Mouse (Mus musculus) kidney, postnatal 0 days (tissue): ENCODE data around the gene Cyp4f15. TPM values are rescaled to one million over a fixed set of nuclear protein-coding genes. Genes with fewer than 3 reads are reported as not detected.
A peak's percentile ranks its signal among the peaks of the same experiment; 100 is the strongest.

Experiments used
- ATAC-seq: fragments of 200-750 bp; cut with Nextera tagmentation; replicated peaks from 2 replicates; pipeline ENCODE4 v1.8.0; 2017; ENCODE audit warnings: low read depth, moderate number of reproducible peaks, moderate TSS enrichment, moderate library complexity; ENCODE audit not compliant: low FRiP score
- DNase-seq: peaks from one replicate; pipeline ENCODE4 v3.0.0-alpha.2; 2016; ENCODE audit warnings: low spot score
- H3K27ac ChIP-seq: fragments of 300-500 bp; sonication (generic); 2 replicates; pipeline ENCODE4 v1.5.1; 2014; ENCODE audit warnings: mild to moderate bottlenecking
- H3K27me3 ChIP-seq: fragments of 300-500 bp; sonication (generic); 2 replicates; pipeline ENCODE4 v1.6.1; 2014; ENCODE audit warnings: low read length, mixed read lengths; ENCODE audit not compliant: insufficient read depth
- H3K36me3 ChIP-seq: fragments of 300-500 bp; sonication (generic); 2 replicates; pipeline ENCODE4 v1.6.1; 2014; ENCODE audit warnings: low read length, mixed read lengths; ENCODE audit not compliant: insufficient read depth
- H3K4me1 ChIP-seq: fragments of 300-500 bp; sonication (generic); replicated peaks from 2 replicates; pipeline ENCODE4 v1.6.1; 2014; ENCODE audit warnings: antibody characterized with exemption, low read length, mixed read lengths; ENCODE audit not compliant: insufficient read depth
- H3K4me2 ChIP-seq: fragments of 300-500 bp; sonication (generic); 2 replicates; pipeline ENCODE4 v1.6.1; 2014; ENCODE audit warnings: mild to moderate bottlenecking, low read length, moderate library complexity, mixed read lengths
- H3K4me3 ChIP-seq: fragments of 300-500 bp; sonication (generic); replicated peaks from 2 replicates; pipeline ENCODE4 v1.5.1; 2014; ENCODE audit warnings: low read depth, low read length
- H3K9ac ChIP-seq: fragments of 300-500 bp; sonication (generic); 2 replicates; pipeline ENCODE4 v1.6.1; 2014; ENCODE audit warnings: low read depth, low read length
- H3K9me3 ChIP-seq: fragments of 300-500 bp; sonication (generic); replicated peaks from 2 replicates; pipeline ENCODE4 v1.6.1; 2016; ENCODE audit warnings: low read length, inconsistent platforms, mixed read lengths
- CTCF ChIP-seq: IDR thresholded peaks from 2 replicates; pipeline ENCODE4 v1.5.1; 2016; ENCODE audit warnings: antibody characterized with exemption, low read depth, mild to moderate bottlenecking, moderate library complexity
- WGBS: fragments of 180-500 bp; shearing (Covaris S2); extraction: QIAGEN DNeasy Blood & Tissue Kit; methylation state at CpG from one replicate; pipeline ENCODE4 v1.1.7; 2014; 5-methylcytosine and 5-hydroxymethylcytosine counted together
- polyA plus RNA-seq: library from polyadenylated mRNA; unstranded; fragments of >200 nt; fragmentation: Nextera tagmentation; extraction: Ambion mirVana; gene quantifications from 2 replicates; pipeline ENCODE4 v1.2.1, GENCODE M21; 2015

Cyp4f15 gene
- polyA plus RNA-seq = 0.39 and 0.47 TPM in 2 replicates

- WGBS = 41% methylated on average over 7 of the region's 7 CpGs
- H3K9me3 ChIP-seq = no peaks in the 10 kb centered on the region
- no peaks in the 10 kb centered on the region for H3K27me3 ChIP-seq
- no peaks in the 10 kb centered on the region for H3K36me3 ChIP-seq
- H3K27ac ChIP-seq = no peak within 1 kb of the TSS
- no peak for TF ChIP-seq CTCF
- ATAC-seq = no peak
- DNase-seq = no peak
- H3K4me1 ChIP-seq = no peaks in the 10 kb centered on the region
- H3K9ac ChIP-seq = no peak within 1 kb of the TSS
- no peak within 1 kb of the TSS for H3K4me3 ChIP-seq
- no peak within 1 kb of the TSS for H3K4me2 ChIP-seq
Observed at GRCm38 (mm10) chr17:32685048-32685750, at the start of gene Cyp4f15. TSS of gene Cyp4f15 (plus strand) at chr17:32685627.

GRCm38 (mm10) chr17:32636341-32636740, 49.1 kb upstream of the Cyp4f15 start:
- no peak overlapping the region for H3K27ac ChIP-seq
- H3K36me3 ChIP-seq = no peaks in the 10 kb centered on the region
- H3K9me3 ChIP-seq = no peaks in the 10 kb centered on the region
- no peak overlapping the region for H3K4me2 ChIP-seq
- DNase-seq = peak; percentile 7
- no peaks in the 10 kb centered on the region for H3K4me1 ChIP-seq
- 51% methylated on average over 3 of the region's 3 CpGs for WGBS
- ATAC-seq = no peak
- no peak overlapping the region for H3K4me3 ChIP-seq
- TF ChIP-seq CTCF = no peak
- no peak overlapping the region for H3K9ac ChIP-seq
- H3K27me3 ChIP-seq = no peaks in the 10 kb centered on the region

- 79% methylated on average over 2 of the region's 2 CpGs for WGBS
- Histone ChIP-seq H3K9me3 (no peaks in the 10 kb centered on the region), H3K27ac (no peak overlapping the region), H3K27me3 (no peaks in the 10 kb centered on the region), H3K4me3 (no peak overlapping the region), H3K36me3 (no peaks in the 10 kb centered on the region), H3K9ac (no peak overlapping the region), H3K4me1 (no peaks in the 10 kb centered on the region), H3K4me2 (no peak overlapping the region)
- DNase-seq = no peak
- TF ChIP-seq CTCF = no peak
- no peak for ATAC-seq
Observed at GRCm38 (mm10) chr17:32637151-32637550, 48.3 kb upstream of the Cyp4f15 start.

- 87% methylated on average over 4 of the region's 4 CpGs for WGBS
- no peak for TF ChIP-seq CTCF
- Histone ChIP-seq H3K9ac (no peak overlapping the region), H3K9me3 (no peaks in the 10 kb centered on the region), H3K4me3 (no peak overlapping the region), H3K27ac (no peak overlapping the region), H3K27me3 (no peaks in the 10 kb centered on the region), H3K36me3 (no peaks in the 10 kb centered on the region), H3K4me1 (no peaks in the 10 kb centered on the region), H3K4me2 (no peak overlapping the region)
- no peak for DNase-seq
- ATAC-seq = no peak
Observed at GRCm38 (mm10) chr17:32646631-32647030, 38.8 kb upstream of the Cyp4f15 start.

GRCm38 (mm10) chr17:32653860-32654259, 31.6 kb upstream of the Cyp4f15 start:
- no peak for ATAC-seq
- H3K27ac ChIP-seq = no peak overlapping the region
- H3K4me1 ChIP-seq = no peaks in the 10 kb centered on the region
- no peak for DNase-seq
- H3K27me3 ChIP-seq = no peaks in the 10 kb centered on the region
- H3K4me3 ChIP-seq = no peak overlapping the region
- no peak overlapping the region for H3K9ac ChIP-seq
- H3K9me3 ChIP-seq = no peaks in the 10 kb centered on the region
- H3K4me2 ChIP-seq = no peak overlapping the region
- no peak for TF ChIP-seq CTCF
- WGBS = 90% methylated on average over 4 of the region's 4 CpGs
- H3K36me3 ChIP-seq = no peaks in the 10 kb centered on the region

- H3K27ac ChIP-seq = no peak overlapping the region
- H3K9ac ChIP-seq = no peak overlapping the region
- H3K27me3 ChIP-seq = no peaks in the 10 kb centered on the region
- no peak overlapping the region for H3K4me2 ChIP-seq
- 71% methylated on average over 3 of the region's 3 CpGs for WGBS
- H3K9me3 ChIP-seq = no peaks in the 10 kb centered on the region
- H3K4me1 ChIP-seq = no peaks in the 10 kb centered on the region
- H3K36me3 ChIP-seq = no peaks in the 10 kb centered on the region
- no peak for DNase-seq
- no peak for TF ChIP-seq CTCF
- ATAC-seq = no peak
- H3K4me3 ChIP-seq = no peak overlapping the region
Observed at GRCm38 (mm10) chr17:32657041-32657440, 28.4 kb upstream of the Cyp4f15 start.

GRCm38 (mm10) chr17:32658246-32658645, 27.2 kb upstream of the Cyp4f15 start:
- no peak for TF ChIP-seq CTCF
- H3K4me3 ChIP-seq = no peak overlapping the region
- H3K9me3 ChIP-seq = no peaks in the 10 kb centered on the region
- H3K27me3 ChIP-seq = no peaks in the 10 kb centered on the region
- no peaks in the 10 kb centered on the region for H3K36me3 ChIP-seq
- no peak overlapping the region for H3K4me2 ChIP-seq
- no peaks in the 10 kb centered on the region for H3K4me1 ChIP-seq
- WGBS = 81% methylated on average over 1 of the region's 1 CpGs
- ATAC-seq (no peak), DNase-seq (no peak)
- no peak overlapping the region for H3K27ac ChIP-seq
- H3K9ac ChIP-seq = no peak overlapping the region
